Comparison of ENCODE assay signal across 7 mouse cellular contexts in genomic region chr13:45001228-45001910, GRCm38 (mm10). TPM values are rescaled to one million over a fixed set of nuclear protein-coding genes. Genes with fewer than 3 reads are reported as not detected.
A peak's percentile ranks its signal among the peaks of the same experiment; 100 is the strongest.
DNase-seq lines count a peak whose midpoint lies in the region; ATAC-seq lines count a peak whose summit lies in the region.

No protein-coding gene starts in this region.

- H3K9ac ChIP-seq in heart, embryonic 15.5 days = peak overlapping the region; percentile 77

- peak; percentile 89 for DNase-seq in NIH3T3 (ENCODE audit: low read depth)
- peak; percentile 65 for DNase-seq in forebrain, embryonic 10.5 days (ENCODE audit: extremely low spot score, low spot score)
- peak; percentile 84 to 94 for DNase-seq in kidney, postnatal 25 days
- DNase-seq in lung, postnatal 36 days = peak; percentile 90
- peak; percentile 47 to 55 for DNase-seq in right cerebral cortex, postnatal 10 days (ENCODE audit: low spot score in 2 of 2)

- no peaks in the 10 kb centered on the region for H3K27me3 ChIP-seq in forebrain, embryonic 10.5 days (ENCODE audit: poor library complexity, severe bottlenecking)
- no peaks in the 10 kb centered on the region for H3K27me3 ChIP-seq in heart, embryonic 15.5 days

- 0 out of 2 replicates have a peak, but pooled peaks cover 5% of the 10 kb centered on the region for H3K4me1 ChIP-seq in brown adipose tissue, adult 24 weeks (ENCODE audit: control insufficient read depth, insufficient read depth, insufficient read length, low read length)
- peaks cover 29% of the 10 kb centered on the region for H3K4me1 ChIP-seq in forebrain, embryonic 10.5 days
- peaks cover 36% of the 10 kb centered on the region for H3K4me1 ChIP-seq in heart, embryonic 15.5 days (replicated peaks)

- H3K4me3 ChIP-seq in brown adipose tissue, adult 24 weeks (ENCODE audit: insufficient read depth, low read depth, low read length) = peak overlapping the region; percentile 83
- H3K4me3 ChIP-seq in forebrain, embryonic 10.5 days = peak overlapping the region; percentile 70
- peak overlapping the region; percentile 93 for H3K4me3 ChIP-seq in heart, embryonic 15.5 days

- peak overlapping the region; percentile 82 for H3K4me2 ChIP-seq in heart, embryonic 15.5 days

- H3K36me3 ChIP-seq in forebrain, embryonic 10.5 days (replicated peaks) = peaks cover 8% of the 10 kb centered on the region
- no peaks in the 10 kb centered on the region for H3K36me3 ChIP-seq in heart, embryonic 15.5 days

- peak overlapping the region; percentile 88 for H3K27ac ChIP-seq in brown adipose tissue, adult 24 weeks (replicated peaks; ENCODE audit: low read depth, low read length)
- H3K27ac ChIP-seq in forebrain, embryonic 10.5 days = peak overlapping the region; percentile 94
- peak overlapping the region; percentile 91 for H3K27ac ChIP-seq in heart, embryonic 15.5 days

- under 1% methylated on average over 52 of the region's 52 CpGs for WGBS in forebrain, embryonic 10.5 days
- WGBS in heart, embryonic 15.5 days = under 1% methylated on average over 52 of the region's 52 CpGs

- ATAC-seq in heart, embryonic 15.5 days (replicated peaks; ENCODE audit: insufficient number of reproducible peaks, insufficient read depth, low FRiP score, low read depth) = peak; percentile 83

- no peaks in the 10 kb centered on the region for H3K9me3 ChIP-seq in forebrain, embryonic 10.5 days
- H3K9me3 ChIP-seq in heart, embryonic 15.5 days (replicated peaks) = no peaks in the 10 kb centered on the region

RNA-seq across cellular contexts. Expression of gene Dtnbp1, which starts 0.6 kb away (rescaled TPM):
- polyA plus RNA-seq in brown adipose tissue, adult 24 weeks (2012; ENCODE audit: insufficient read depth, insufficient read length, missing spikeins) = 110 and 136 TPM in 2 replicates
- 81.8 and 89.4 TPM in 2 replicates for polyA plus RNA-seq in forebrain, embryonic 10.5 days (2016; fragmentation: Nextera tagmentation; extraction: Ambion mirVana)
- polyA plus RNA-seq in heart, embryonic 15.5 days (2015; fragmentation: Nextera tagmentation; extraction: Ambion mirVana) = 82.1 and 97.8 TPM in 2 replicates

Comparison
In these comparisons a context has a peak if more than half of its experiments do, and no peak if none do; other contexts are left out.
1. Peak in every context shown above with its lines: DNase-seq, ATAC-seq, H3K4me3 ChIP-seq and H3K27ac ChIP-seq.